Mouse (Mus musculus): ENCODE measurements around the gene Pagr1a. TPM values are rescaled to one million over a fixed set of nuclear protein-coding genes. Genes with fewer than 3 reads are reported as not detected.

The Pagr1a gene
- polyA plus RNA-seq, 1 experiment from 2014 or later = 8.7 TPM

DNA sequence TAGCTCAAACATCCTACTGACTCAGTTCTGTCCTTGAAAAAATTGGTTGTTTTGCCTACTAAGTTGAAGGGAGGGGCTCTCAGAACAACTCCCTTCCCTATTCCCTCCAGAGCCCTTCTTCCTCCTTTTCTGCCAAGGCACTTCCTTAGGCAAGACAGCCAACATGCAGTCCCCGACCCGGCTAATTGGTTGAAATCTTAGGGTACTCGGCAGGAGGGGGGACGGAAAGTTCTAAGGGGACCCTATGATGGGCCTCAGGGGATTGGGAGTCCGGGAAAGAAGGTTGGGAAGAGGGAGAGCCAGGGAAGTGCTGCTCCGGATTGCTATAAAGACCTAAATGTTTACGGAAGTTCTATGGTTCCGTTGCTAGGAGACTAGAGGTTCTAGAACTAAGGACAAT is 41.7 kb downstream of the Pagr1a start:
- Histone ChIP-seq H3K4me1 (replicated peaks; ENCODE audit: control insufficient read depth, insufficient read depth) (0 out of 2 replicates have a peak, but pooled peaks cover 4% of the 10 kb centered on the region), H3K4me2 (replicated peaks; ENCODE audit: low read depth) (peak overlapping the region; percentile 90), H3K4me3 (ENCODE audit: low read depth, low read length) (peak overlapping the region; percentile 99), H3K9me3 (ENCODE audit: control insufficient read depth, low read length) (no peaks in the 10 kb centered on the region), H3K27me3 (ENCODE audit: control insufficient read depth, insufficient read depth, low read length) (no peaks in the 10 kb centered on the region), H3K9ac (ENCODE audit: low read length) (peak overlapping the region; percentile 98), H3K27ac (replicated peaks) (peak overlapping the region; percentile 61; the same call in 1 of the 2 replicates), H3K36me3 (ENCODE audit: control insufficient read depth, insufficient read depth, low read length) (peaks cover 11% of the 10 kb centered on the region; the same call in 1 of the 2 replicates)
- ATAC-seq (ENCODE audit: low FRiP score, low TSS enrichment) (no peak), DNase-seq (ENCODE audit: low spot score) (no peak)
- WGBS = 9% methylated on average over 8 of the region's 8 CpGs
- TF ChIP-seq CTCF (IDR thresholded peaks at IDR 0.05; ENCODE audit: low read depth) (no peak), EP300 (optimal IDR thresholded peaks at IDR 0.05) (no peak)

DNA sequence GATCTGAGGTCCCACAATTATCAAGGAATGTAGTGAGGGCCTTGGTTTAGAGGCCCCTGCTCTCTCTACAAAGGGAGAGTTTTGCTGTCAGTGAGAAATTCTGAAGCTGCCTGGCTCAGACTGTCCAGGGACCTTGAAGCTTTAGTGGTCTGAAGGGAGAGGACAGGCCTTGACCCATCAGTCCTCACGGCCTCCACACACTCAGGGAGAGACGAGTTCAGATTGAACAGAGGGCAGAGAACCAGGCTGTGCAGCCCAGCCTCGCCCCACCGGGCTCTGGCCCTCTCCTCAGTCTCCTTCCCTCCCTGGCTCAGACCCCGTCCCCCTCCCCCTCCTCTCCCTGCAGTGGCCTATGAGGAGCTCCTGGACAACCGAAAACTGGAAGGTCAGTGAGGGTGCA is 49.8 kb downstream of the Pagr1a start:
- Histone ChIP-seq H3K27ac (replicated peaks) (no peak overlapping the region), H3K4me2 (replicated peaks; ENCODE audit: low read depth) (no peak overlapping the region), H3K9me3 (ENCODE audit: control insufficient read depth, low read length) (no peaks in the 10 kb centered on the region), H3K4me3 (ENCODE audit: low read depth, low read length) (no peak overlapping the region), H3K36me3 (ENCODE audit: control insufficient read depth, insufficient read depth, low read length) (no peaks in the 10 kb centered on the region), H3K9ac (ENCODE audit: low read length) (no peak overlapping the region), H3K27me3 (ENCODE audit: control insufficient read depth, insufficient read depth, low read length) (no peaks in the 10 kb centered on the region), H3K4me1 (replicated peaks; ENCODE audit: control insufficient read depth, insufficient read depth) (no peaks in the 10 kb centered on the region)
- TF ChIP-seq CTCF (IDR thresholded peaks at IDR 0.05; ENCODE audit: low read depth) = no peak
- ATAC-seq (ENCODE audit: low FRiP score, low TSS enrichment) (no peak), DNase-seq (ENCODE audit: low spot score) (no peak)
- 61% methylated on average over 6 of the region's 6 CpGs for WGBS

DNA sequence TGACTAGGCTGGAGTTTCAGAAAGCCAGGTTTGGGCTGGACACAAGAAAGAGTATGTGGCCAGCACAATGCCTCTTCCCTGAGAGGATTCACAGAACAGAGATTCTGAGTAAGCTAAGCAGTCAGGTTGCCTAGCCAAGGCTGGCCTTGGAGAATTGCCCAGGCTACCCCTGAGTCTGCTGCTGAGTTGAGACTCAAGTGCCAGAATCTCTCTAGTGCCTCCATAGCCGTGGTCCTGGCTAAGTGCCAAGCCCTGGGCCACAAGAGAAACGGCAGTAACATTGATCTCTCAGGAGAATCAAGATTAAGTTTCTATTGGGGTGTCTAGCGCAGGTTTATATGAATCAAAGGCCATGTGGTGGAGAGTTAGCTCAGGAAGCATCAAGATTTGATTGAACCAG is 51.6 kb downstream of the Pagr1a start:
- TF ChIP-seq EP300 (optimal IDR thresholded peaks at IDR 0.05) = no peak
- no peak for TF ChIP-seq CTCF (IDR thresholded peaks at IDR 0.05; ENCODE audit: low read depth)
- Histone ChIP-seq H3K9me3 (ENCODE audit: control insufficient read depth, low read length) (no peaks in the 10 kb centered on the region), H3K27me3 (ENCODE audit: control insufficient read depth, insufficient read depth, low read length) (no peaks in the 10 kb centered on the region), H3K9ac (ENCODE audit: low read length) (no peak overlapping the region), H3K36me3 (ENCODE audit: control insufficient read depth, insufficient read depth, low read length) (no peaks in the 10 kb centered on the region), H3K4me1 (replicated peaks; ENCODE audit: control insufficient read depth, insufficient read depth) (no peaks in the 10 kb centered on the region), H3K27ac (replicated peaks) (no peak overlapping the region), H3K4me2 (replicated peaks; ENCODE audit: low read depth) (no peak overlapping the region), H3K4me3 (ENCODE audit: low read depth, low read length) (no peak overlapping the region)
- ATAC-seq (ENCODE audit: low FRiP score, low TSS enrichment) = no peak
- DNase-seq (ENCODE audit: low spot score) = no peak
- WGBS = 43% methylated on average over 3 of the region's 3 CpGs

Small RNAs within 50 kb of the gene (microRNA-seq; reads per million reads assigned to microRNA genes)
- gene Gm44343 = not detected

Other genes with a start within 250 kb of the Pagr1a start
- 86.0 and 102 TPM in 2 replicates for gene Ypel3, start 240.4 kb downstream of the Pagr1a start, polyA plus RNA-seq (2015; fragmentation: Nextera tagmentation; extraction: Ambion mirVana)
- gene Tbx6, start 235.9 kb downstream of the Pagr1a start, polyA plus RNA-seq (2015; fragmentation: Nextera tagmentation; extraction: Ambion mirVana) = 0.08 and 0.18 TPM in 2 replicates
- gene Ppp4c, start 224.9 kb downstream of the Pagr1a start, polyA plus RNA-seq (2015; fragmentation: Nextera tagmentation; extraction: Ambion mirVana) = 118 and 122 TPM in 2 replicates
- 0.57 and 0.59 TPM in 2 replicates for gene Fam57b, start 219.7 kb downstream of the Pagr1a start, polyA plus RNA-seq (2015; fragmentation: Nextera tagmentation; extraction: Ambion mirVana)
- not detected in 2 replicates for gene 4930451I11Rik, start 185.7 kb downstream of the Pagr1a start, polyA plus RNA-seq (2015; fragmentation: Nextera tagmentation; extraction: Ambion mirVana)
- 0.15 and 0.41 TPM in 2 replicates for gene Doc2a, start 169.9 kb downstream of the Pagr1a start, polyA plus RNA-seq (2015; fragmentation: Nextera tagmentation; extraction: Ambion mirVana)
- 5.7 and 7.6 TPM in 2 replicates for gene Hirip3, start 155.4 kb downstream of the Pagr1a start, polyA plus RNA-seq (2015; fragmentation: Nextera tagmentation; extraction: Ambion mirVana)
- 31.0 and 34.4 TPM in 2 replicates for gene Ino80e, start 155.0 kb downstream of the Pagr1a start, polyA plus RNA-seq (2015; fragmentation: Nextera tagmentation; extraction: Ambion mirVana)
- gene Taok2, start 132.6 kb downstream of the Pagr1a start, polyA plus RNA-seq (2015; fragmentation: Nextera tagmentation; extraction: Ambion mirVana) = 13.9 TPM in 2 replicates
- 32.9 and 36.3 TPM in 2 replicates for gene Tmem219, start 94.4 kb downstream of the Pagr1a start, polyA plus RNA-seq (2015; fragmentation: Nextera tagmentation; extraction: Ambion mirVana)
- 9.7 and 10.2 TPM in 2 replicates for gene Kctd13, start 88.5 kb downstream of the Pagr1a start, polyA plus RNA-seq (2015; fragmentation: Nextera tagmentation; extraction: Ambion mirVana)
- gene Asphd1, start 67.8 kb downstream of the Pagr1a start, polyA plus RNA-seq (2015; fragmentation: Nextera tagmentation; extraction: Ambion mirVana) = 0.28 and 0.40 TPM in 2 replicates
- 1.5 and 1.6 TPM in 2 replicates for gene Sez6l2, start 66.8 kb downstream of the Pagr1a start, polyA plus RNA-seq (2015; fragmentation: Nextera tagmentation; extraction: Ambion mirVana)
- 79.3 and 80.4 TPM in 2 replicates for gene Cdipt, start 41.4 kb downstream of the Pagr1a start, polyA plus RNA-seq (2015; fragmentation: Nextera tagmentation; extraction: Ambion mirVana)
- gene Cdiptos, start 41.3 kb downstream of the Pagr1a start, polyA plus RNA-seq (2015; fragmentation: Nextera tagmentation; extraction: Ambion mirVana) = 1.5 and 1.7 TPM in 2 replicates
- 49.5 and 50.0 TPM in 2 replicates for gene Mvp, start 2.7 kb downstream of the Pagr1a start, polyA plus RNA-seq (2015; fragmentation: Nextera tagmentation; extraction: Ambion mirVana)
- 0.42 TPM in 1 of 2 replicates, not detected in the other for gene Pagr1b, start 868 bp downstream of the Pagr1a start, polyA plus RNA-seq (2015; fragmentation: Nextera tagmentation; extraction: Ambion mirVana)
- 12.0 and 27.5 TPM in 2 replicates for gene Gm42742, start 3.7 kb upstream of the Pagr1a start, polyA plus RNA-seq (2015; fragmentation: Nextera tagmentation; extraction: Ambion mirVana)
- 1.7 and 2.9 TPM in 2 replicates for gene Prrt2, start 3.9 kb upstream of the Pagr1a start, polyA plus RNA-seq (2015; fragmentation: Nextera tagmentation; extraction: Ambion mirVana)
- 21.3 and 25.5 TPM in 2 replicates for gene Maz, start 9.7 kb upstream of the Pagr1a start, polyA plus RNA-seq (2015; fragmentation: Nextera tagmentation; extraction: Ambion mirVana)
- 20.8 and 24.4 TPM in 2 replicates for gene Kif22, start 25.1 kb upstream of the Pagr1a start, polyA plus RNA-seq (2015; fragmentation: Nextera tagmentation; extraction: Ambion mirVana)
- gene Zg16, start 70.0 kb upstream of the Pagr1a start, polyA plus RNA-seq (2015; fragmentation: Nextera tagmentation; extraction: Ambion mirVana) = 1.8 and 2.0 TPM in 2 replicates
- 4.0 and 4.1 TPM in 2 replicates for gene AI467606, start 74.0 kb upstream of the Pagr1a start, polyA plus RNA-seq (2015; fragmentation: Nextera tagmentation; extraction: Ambion mirVana)
- gene Qprt, start 104.9 kb upstream of the Pagr1a start, polyA plus RNA-seq (2015; fragmentation: Nextera tagmentation; extraction: Ambion mirVana) = 0.89 and 1.4 TPM in 2 replicates
- gene Spn, start 120.5 kb upstream of the Pagr1a start, polyA plus RNA-seq (2015; fragmentation: Nextera tagmentation; extraction: Ambion mirVana) = 0.21 and 0.22 TPM in 2 replicates
- 22.8 and 25.2 TPM in 2 replicates for gene Cd2bp2, start 178.7 kb upstream of the Pagr1a start, polyA plus RNA-seq (2015; fragmentation: Nextera tagmentation; extraction: Ambion mirVana)
- 11.7 and 12.1 TPM in 2 replicates for gene Tbc1d10b, start 191.1 kb upstream of the Pagr1a start, polyA plus RNA-seq (2015; fragmentation: Nextera tagmentation; extraction: Ambion mirVana)
- 11.7 and 15.9 TPM in 2 replicates for gene Mylpf, start 191.5 kb upstream of the Pagr1a start, polyA plus RNA-seq (2015; fragmentation: Nextera tagmentation; extraction: Ambion mirVana)
- 11.4 and 12.2 TPM in 2 replicates for gene Zfp553, start 215.7 kb upstream of the Pagr1a start, polyA plus RNA-seq (2015; fragmentation: Nextera tagmentation; extraction: Ambion mirVana)
- gene Sept1, start 215.8 kb upstream of the Pagr1a start, polyA plus RNA-seq (2015; fragmentation: Nextera tagmentation; extraction: Ambion mirVana) = 7.0 and 7.9 TPM in 2 replicates
- 27.3 and 29.6 TPM in 2 replicates for gene Zfp771, start 226.9 kb upstream of the Pagr1a start, polyA plus RNA-seq (2015; fragmentation: Nextera tagmentation; extraction: Ambion mirVana)
- gene Dctpp1, start 243.4 kb upstream of the Pagr1a start, polyA plus RNA-seq (2015; fragmentation: Nextera tagmentation; extraction: Ambion mirVana) = 79.8 and 84.5 TPM in 2 replicates